Mouse (Mus musculus) kidney, adult 2 months (tissue): ENCODE results near the gene Sgf29. TPM values are rescaled to one million over a fixed set of nuclear protein-coding genes. Genes with fewer than 3 reads are reported as not detected.
"Not testable (repeated sequence)": the region's sequence is repeated elsewhere in the genome, so short reads cannot be mapped to it uniquely, and the experiment has no call there.

ENCODE experiments used
- DNase-seq: peaks from one replicate; pipeline ENCODE4 v3.0.0; 2021
- H3K27ac ChIP-seq: fragments of 200-500 bp; 2 replicates; pipeline ENCODE4 v1.5.1; 2012; ENCODE audit warnings: low read depth, low read length, control low read depth, inconsistent platforms; ENCODE audit not compliant: insufficient read depth
- H3K27me3 ChIP-seq: fragments of 200-500 bp; replicated peaks from 2 replicates; pipeline ENCODE4 v1.6.1; 2012; ENCODE audit warnings: mild to moderate bottlenecking, moderate library complexity, low read length, inconsistent platforms; ENCODE audit not compliant: control insufficient read depth, insufficient read depth
- H3K36me3 ChIP-seq: fragments of 200-500 bp; 2 replicates; pipeline ENCODE4 v1.6.1; 2012; ENCODE audit warnings: mild to moderate bottlenecking, moderate library complexity, low read length, inconsistent platforms; ENCODE audit not compliant: control insufficient read depth, insufficient read depth
- H3K4me1 ChIP-seq: fragments of 200-500 bp; 2 replicates; pipeline ENCODE4 v1.6.1; 2011; ENCODE audit warnings: low read length; ENCODE audit not compliant: control insufficient read depth, insufficient read depth
- H3K4me3 ChIP-seq: fragments of 200-500 bp; 2 replicates; pipeline ENCODE4 v1.5.1; 2011; ENCODE audit warnings: mild to moderate bottlenecking, low read depth, low read length, control low read depth; ENCODE audit not compliant: insufficient read depth
- CTCF ChIP-seq: fragments of 200-500 bp; conservative IDR thresholded peaks from 2 replicates; pipeline ENCODE4 v1.5.1; 2011; ENCODE audit warnings: low read depth, mild to moderate bottlenecking, control low read depth, low read length, moderate library complexity, mixed read lengths; ENCODE audit not compliant: insufficient read depth, insufficient read length
- POLR2A ChIP-seq: fragments of 200-500 bp; IDR thresholded peaks from one replicate; pipeline ENCODE4 v1.6.1; 2011; ENCODE audit warnings: low read depth, low read length, control low read depth
- WGBS: fragments of 180-500 bp; shearing (Covaris S2); methylation state at CpG from one replicate; pipeline ENCODE4 v1.1.7; 2018; 5-methylcytosine and 5-hydroxymethylcytosine counted together
- polyA plus RNA-seq: library from polyadenylated mRNA; depleted of rRNA; stranded (reverse); fragments of >200 nt; gene quantifications from 2 replicates; pipeline ENCODE4 v1.2.3, GENCODE M21; 2012

Sgf29 gene
- polyA plus RNA-seq, 1 experiment: 28.1 TPM

GRCm38 (mm10) chr7:126672111-126672510 is 23.0 kb downstream of the Sgf29 start:
- H3K36me3 ChIP-seq: peaks cover 4% of the 10 kb centered on the region
- TF ChIP-seq CTCF (no peak), POLR2A (no peak)
- peaks cover 10% of the 10 kb centered on the region for H3K4me1 ChIP-seq
- H3K27ac ChIP-seq: no peak overlapping the region
- no peaks in the 10 kb centered on the region for H3K27me3 ChIP-seq
- no peak for DNase-seq
- no peak overlapping the region for H3K4me3 ChIP-seq
- 97% methylated on average over 9 of the region's 9 CpGs for WGBS

GRCm38 (mm10) chr7:126675104-126675503 is 26.0 kb downstream of the Sgf29 start:
- TF ChIP-seq CTCF: no peak
- no peak for TF ChIP-seq POLR2A
- no peaks in the 10 kb centered on the region for H3K27me3 ChIP-seq
- peak overlapping the region; percentile 88; the same call in 1 of the 2 replicates for H3K27ac ChIP-seq
- peak overlapping the region; percentile 19 for H3K4me3 ChIP-seq
- DNase-seq: no peak
- peaks cover 4% of the 10 kb centered on the region for H3K36me3 ChIP-seq
- H3K4me1 ChIP-seq: peaks cover 17% of the 10 kb centered on the region
- 99% methylated on average over 8 of the region's 8 CpGs for WGBS

GRCm38 (mm10) chr7:126676207-126676606 is 27.1 kb downstream of the Sgf29 start, which contains the start of gene Sult1a1:
TSS of gene Sult1a1 (minus strand) at chr7:126676432.
- Histone ChIP-seq H3K27me3 (no peaks in the 10 kb centered on the region), H3K27ac (peak within 1 kb of the TSS; percentile 88), H3K4me3 (peak within 1 kb of the TSS; percentile 49), H3K36me3 (peaks cover 4% of the 10 kb centered on the region), H3K4me1 (peaks cover 17% of the 10 kb centered on the region)
- WGBS: 3% methylated on average over 1 of the region's 1 CpGs
- DNase-seq: peak; percentile 90
- TF ChIP-seq CTCF: no peak
- TF ChIP-seq POLR2A: peak; percentile 15

- 21% methylated on average over 4 of the region's 4 CpGs for WGBS
- TF ChIP-seq CTCF (no peak), POLR2A (no peak)
- no peak overlapping the region for H3K4me3 ChIP-seq
- H3K36me3 ChIP-seq: peaks cover 4% of the 10 kb centered on the region
- no peak for DNase-seq
- H3K4me1 ChIP-seq: peaks cover 17% of the 10 kb centered on the region
- H3K27me3 ChIP-seq: no peaks in the 10 kb centered on the region
- peak overlapping the region; percentile 88 for H3K27ac ChIP-seq
Measured at GRCm38 (mm10) chr7:126676631-126677220, 27.6 kb downstream of the Sgf29 start.

GRCm38 (mm10) chr7:126678545-126679341 is 29.6 kb downstream of the Sgf29 start:
- Histone ChIP-seq H3K27me3 (no peaks in the 10 kb centered on the region), H3K27ac (no peak overlapping the region), H3K4me3 (no peak overlapping the region), H3K36me3 (no peaks in the 10 kb centered on the region), H3K4me1 (peaks cover 17% of the 10 kb centered on the region)
- 74% methylated on average over 8 of the region's 8 CpGs for WGBS
- TF ChIP-seq POLR2A (no peak), CTCF (no peak)
- peak; percentile 77 for DNase-seq

- 93% methylated on average over 5 of the region's 5 CpGs for WGBS
- Histone ChIP-seq H3K27ac (no peak overlapping the region), H3K27me3 (no peaks in the 10 kb centered on the region), H3K4me1 (peaks cover 17% of the 10 kb centered on the region), H3K36me3 (no peaks in the 10 kb centered on the region), H3K4me3 (no peak overlapping the region)
- DNase-seq: no peak
- TF ChIP-seq CTCF: no peak
- no peak for TF ChIP-seq POLR2A
Measured at GRCm38 (mm10) chr7:126679683-126680082, 30.6 kb downstream of the Sgf29 start.

GRCm38 (mm10) chr7:126681221-126681620 is 32.1 kb downstream of the Sgf29 start:
- TF ChIP-seq CTCF: 0 out of 2 replicates have a peak, but pooled peaks have one; percentile 7
- no peak for TF ChIP-seq POLR2A
- 41% methylated on average over 5 of the region's 5 CpGs for WGBS
- Histone ChIP-seq H3K4me3 (no peak overlapping the region), H3K4me1 (peaks cover 14% of the 10 kb centered on the region), H3K36me3 (no peaks in the 10 kb centered on the region), H3K27me3 (no peaks in the 10 kb centered on the region), H3K27ac (no peak overlapping the region)
- peak; percentile 88 for DNase-seq

GRCm38 (mm10) chr7:126688156-126688555 is 39.0 kb downstream of the Sgf29 start:
- not testable (repeated sequence) for H3K4me1 ChIP-seq, H3K27ac ChIP-seq, H3K4me3 ChIP-seq, H3K36me3 ChIP-seq, DNase-seq, H3K27me3 ChIP-seq
- WGBS: 84% methylated on average over 4 of the region's 4 CpGs
